Mouse (Mus musculus) liver, postnatal 0 days (tissue): ENCODE results near the gene Upf1. TPM values are rescaled to one million over a fixed set of nuclear protein-coding genes. Genes with fewer than 3 reads are reported as not detected.
A peak's percentile ranks its signal among the peaks of the same experiment; 100 is the strongest.

Source experiments
- ATAC-seq: fragments of 200-750 bp; cut with Nextera tagmentation; 2 replicates; pipeline ENCODE4 v1.8.0; 2017; ENCODE audit warnings: mild to moderate bottlenecking, moderate library complexity
- DNase-seq: peaks from one replicate; pipeline ENCODE4 v3.0.0-alpha.2; 2016
- H3K27ac ChIP-seq: fragments of 300-500 bp; sonication (generic); 2 replicates; pipeline ENCODE4 v1.5.1; 2014; ENCODE audit warnings: antibody characterized with exemption, moderate library complexity, mild to moderate bottlenecking, low read depth
- H3K27me3 ChIP-seq: fragments of 300-500 bp; sonication (generic); 2 replicates; pipeline ENCODE4 v1.6.1; 2014; ENCODE audit warnings: low read length, control low read depth, mixed read lengths; ENCODE audit not compliant: insufficient read depth
- H3K36me3 ChIP-seq: fragments of 300-500 bp; sonication (generic); replicated peaks from 2 replicates; pipeline ENCODE4 v1.6.1; 2014; ENCODE audit warnings: mild to moderate bottlenecking, control low read depth, low read length, moderate library complexity, mixed read lengths; ENCODE audit not compliant: insufficient read depth
- H3K4me1 ChIP-seq: fragments of 300-500 bp; sonication (generic); 2 replicates; pipeline ENCODE4 v1.6.1; 2014; ENCODE audit warnings: antibody characterized with exemption, mild to moderate bottlenecking, control low read depth; ENCODE audit not compliant: insufficient read depth
- H3K4me2 ChIP-seq: fragments of 300-500 bp; sonication (generic); 2 replicates; pipeline ENCODE4 v1.6.1; 2014; ENCODE audit warnings: low read depth, mild to moderate bottlenecking, low read length, moderate library complexity, mixed read lengths
- H3K4me3 ChIP-seq: fragments of 300-500 bp; sonication (generic); 2 replicates; pipeline ENCODE4 v1.5.1; 2014; ENCODE audit warnings: low read depth, low read length
- H3K9ac ChIP-seq: fragments of 300-500 bp; sonication (generic); replicated peaks from 2 replicates; pipeline ENCODE4 v1.6.1; 2014; ENCODE audit warnings: mild to moderate bottlenecking, moderate library complexity
- H3K9me3 ChIP-seq: fragments of 300-500 bp; sonication (generic); 2 replicates; pipeline ENCODE4 v1.6.1; 2016; ENCODE audit warnings: mild to moderate bottlenecking, control low read depth, low read length, mixed read lengths
- CTCF ChIP-seq: sonication (generic); IDR thresholded peaks from 2 replicates; pipeline ENCODE4 v1.5.1; 2016; ENCODE audit warnings: antibody characterized with exemption, low read depth
- EP300 ChIP-seq: IDR thresholded peaks from 2 replicates; pipeline ENCODE4 v1.6.1; 2016; ENCODE audit warnings: antibody characterized with exemption, low read depth, mild to moderate bottlenecking
- WGBS: fragments of 180-500 bp; shearing (Covaris S2); extraction: QIAGEN DNeasy Blood & Tissue Kit; methylation state at CpG from one replicate; pipeline ENCODE4 v1.1.7; 2014; ENCODE audit not compliant: insufficient replicate concordance; 5-methylcytosine and 5-hydroxymethylcytosine counted together
- polyA plus RNA-seq: library from polyadenylated mRNA; unstranded; fragments of >200 nt; fragmentation: Nextera tagmentation; extraction: Ambion mirVana; gene quantifications from 2 replicates; pipeline ENCODE4 v1.2.1, GENCODE M21; 2015

Gene Upf1
- polyA plus RNA-seq, 1 experiment from 2014 or later = 7.1 TPM

DNA sequence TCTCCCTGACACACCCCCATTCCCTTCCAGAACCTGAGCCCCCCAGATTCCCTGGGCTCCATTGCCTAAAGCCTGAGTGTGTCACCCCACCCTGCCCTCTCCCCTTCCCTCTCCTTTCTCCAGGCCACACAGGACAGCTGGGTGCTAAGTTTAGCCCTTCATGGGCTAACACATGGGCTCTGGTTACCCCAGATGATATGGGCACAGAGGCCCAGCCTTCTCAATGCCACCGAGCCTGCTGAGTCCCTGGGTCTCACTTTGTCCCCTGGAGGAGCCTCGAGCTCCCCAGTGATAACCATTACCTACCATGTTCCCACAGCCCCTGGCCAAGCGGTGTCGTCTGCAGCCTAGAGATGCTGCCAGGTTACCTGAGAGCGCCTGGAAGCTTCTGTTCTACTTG is 35.2 kb downstream of the Upf1 start:
- peaks cover 29% of the 10 kb centered on the region for H3K27me3 ChIP-seq
- H3K4me3 ChIP-seq = no peak overlapping the region
- DNase-seq (no peak), ATAC-seq (no peak)
- no peak overlapping the region for H3K27ac ChIP-seq
- H3K4me1 ChIP-seq = peaks cover 11% of the 10 kb centered on the region
- peaks cover 8% of the 10 kb centered on the region; the same call in 1 of the 2 replicates for H3K36me3 ChIP-seq
- H3K9me3 ChIP-seq = no peaks in the 10 kb centered on the region
- no peak overlapping the region for H3K4me2 ChIP-seq
- TF ChIP-seq CTCF (no peak), EP300 (no peak)
- no peak overlapping the region for H3K9ac ChIP-seq
- WGBS = 78% methylated on average over 5 of the region's 5 CpGs

DNA sequence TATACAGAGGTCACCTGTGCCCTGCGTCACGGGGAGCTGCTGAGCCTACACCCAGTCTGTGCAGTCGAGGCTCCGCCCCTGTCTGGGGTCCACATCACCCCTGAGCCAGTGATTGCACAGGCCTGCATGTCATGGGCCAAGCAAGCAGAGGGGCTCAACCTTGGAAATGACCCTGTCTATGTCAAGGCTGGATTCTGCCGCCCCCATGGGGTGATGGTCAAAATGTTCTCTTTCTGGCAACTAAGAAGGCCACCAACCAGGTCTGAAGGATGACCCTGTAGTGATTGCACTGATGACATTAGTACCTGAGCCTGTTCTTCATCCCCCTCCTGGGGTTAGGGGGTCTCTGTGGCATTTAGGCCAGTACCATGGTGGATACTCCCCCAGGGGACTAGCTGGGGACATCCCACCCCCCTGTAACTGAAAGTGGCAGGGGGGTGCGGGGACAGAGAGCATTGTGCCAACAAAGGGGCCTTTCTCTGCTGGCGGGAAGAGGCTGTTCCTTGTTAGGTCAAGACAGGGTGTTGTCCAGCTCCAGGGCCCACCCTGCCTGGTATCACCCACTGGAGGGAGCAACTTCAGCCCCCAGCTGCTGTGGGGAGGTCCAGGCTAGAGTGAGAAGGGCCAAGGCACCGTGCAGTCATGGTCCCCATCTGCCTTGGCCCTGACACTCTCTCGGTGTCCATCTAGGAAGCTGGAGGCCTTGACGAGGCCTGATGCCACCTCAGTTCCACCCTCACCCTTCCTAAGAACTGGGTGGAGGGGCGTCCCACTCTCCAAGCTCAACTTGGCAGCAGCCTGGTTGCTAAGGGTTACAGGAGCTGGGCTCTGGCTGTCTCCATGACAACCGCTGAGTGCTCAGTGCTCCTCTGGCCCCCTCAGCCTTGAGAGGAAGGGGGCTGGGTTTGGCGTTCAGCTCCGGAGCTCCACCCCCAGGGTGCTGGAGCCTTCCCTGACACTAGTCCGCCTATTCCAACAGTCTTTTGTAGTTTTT is 36.3 kb downstream of the Upf1 start:
- DNase-seq (no peak), ATAC-seq (0 out of 2 replicates have a peak, but pooled peaks have one; percentile 2)
- Histone ChIP-seq H3K36me3 (peaks cover 14% of the 10 kb centered on the region; the same call in 1 of the 2 replicates), H3K9ac (no peak overlapping the region), H3K4me2 (no peak overlapping the region), H3K9me3 (no peaks in the 10 kb centered on the region), H3K27ac (no peak overlapping the region), H3K27me3 (peaks cover 29% of the 10 kb centered on the region), H3K4me3 (no peak overlapping the region), H3K4me1 (peaks cover 11% of the 10 kb centered on the region)
- TF ChIP-seq EP300 (no peak), CTCF (no peak)
- 27% methylated on average over 15 of the region's 15 CpGs for WGBS

DNA sequence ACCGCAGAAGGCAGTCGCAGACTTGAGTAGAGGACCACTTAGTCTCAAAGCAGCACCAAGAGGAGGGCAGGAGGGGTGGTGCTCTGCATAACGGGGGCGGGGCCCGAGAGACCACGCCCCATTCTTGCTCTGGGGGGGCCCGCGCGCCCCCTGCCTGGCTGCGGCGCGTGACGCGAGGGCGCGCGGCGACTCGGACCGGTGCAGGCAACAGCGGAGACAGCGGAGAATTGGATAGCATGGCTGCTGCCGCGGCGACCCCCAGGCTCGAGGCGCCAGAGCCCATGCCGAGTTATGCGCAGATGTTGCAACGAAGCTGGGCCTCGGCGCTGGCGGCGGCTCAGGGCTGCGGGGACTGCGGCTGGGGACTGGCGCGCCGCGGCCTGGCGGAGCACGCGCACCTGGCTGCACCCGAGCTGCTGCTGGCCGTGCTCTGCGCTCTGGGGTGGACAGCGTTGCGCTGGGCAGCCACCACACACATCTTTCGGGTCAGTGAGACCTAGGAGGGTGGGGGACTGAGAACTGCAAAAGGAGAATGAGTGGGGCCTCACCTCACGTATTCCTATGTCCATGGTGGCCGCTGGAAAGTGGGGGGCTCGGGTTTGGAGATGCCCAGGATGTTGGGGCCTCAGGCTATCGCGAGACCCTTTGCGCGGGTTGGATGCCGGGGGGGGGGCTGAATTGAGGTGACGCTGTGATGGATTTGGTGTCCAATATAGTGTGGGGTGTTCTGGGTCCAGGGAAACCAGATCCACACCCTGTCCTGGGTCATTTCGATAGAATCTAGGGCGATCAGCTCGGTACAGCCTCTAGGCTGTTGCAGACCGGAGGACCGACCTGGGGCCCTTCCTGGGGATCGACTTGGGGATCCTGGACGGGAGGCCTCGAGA is 37.2 kb downstream of the Upf1 start, which contains the start of gene Cers1:
Cers1 (plus strand) TSS at position 152 of the 887 bp plus-strand sequence.
- Histone ChIP-seq H3K4me2 (peak within 1 kb of the TSS; percentile 79), H3K27ac (no peak within 1 kb of the TSS), H3K4me1 (peaks cover 11% of the 10 kb centered on the region), H3K36me3 (peaks cover 15% of the 10 kb centered on the region; the same call in 1 of the 2 replicates), H3K9ac (no peak within 1 kb of the TSS), H3K27me3 (peaks cover 29% of the 10 kb centered on the region), H3K9me3 (no peaks in the 10 kb centered on the region), H3K4me3 (peak within 1 kb of the TSS; percentile 48)
- TF ChIP-seq CTCF (no peak), EP300 (no peak)
- 5% methylated on average over 65 of the region's 66 CpGs for WGBS
- DNase-seq (peak; percentile 41), ATAC-seq (peak; percentile 49)

DNA sequence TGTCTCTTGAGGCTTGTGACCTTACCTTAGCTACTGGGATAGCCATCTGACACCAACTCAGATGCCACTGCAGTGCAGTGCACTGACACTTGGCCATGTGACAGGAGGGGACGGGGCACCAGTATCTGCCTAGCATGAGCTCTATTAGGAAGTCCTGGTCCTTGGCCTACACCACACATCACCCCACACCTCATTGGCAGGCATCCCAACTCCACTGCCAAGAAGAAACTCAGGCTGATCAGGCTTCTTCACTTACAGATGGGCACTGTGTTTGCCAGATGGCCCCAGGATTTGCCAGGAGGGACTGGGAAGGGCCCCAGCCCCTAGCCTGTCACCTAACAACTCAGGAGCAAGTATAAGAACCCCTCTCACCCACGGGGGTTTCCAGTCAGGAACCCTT is 39.7 kb downstream of the Upf1 start:
- no peak overlapping the region for H3K9ac ChIP-seq

DNA sequence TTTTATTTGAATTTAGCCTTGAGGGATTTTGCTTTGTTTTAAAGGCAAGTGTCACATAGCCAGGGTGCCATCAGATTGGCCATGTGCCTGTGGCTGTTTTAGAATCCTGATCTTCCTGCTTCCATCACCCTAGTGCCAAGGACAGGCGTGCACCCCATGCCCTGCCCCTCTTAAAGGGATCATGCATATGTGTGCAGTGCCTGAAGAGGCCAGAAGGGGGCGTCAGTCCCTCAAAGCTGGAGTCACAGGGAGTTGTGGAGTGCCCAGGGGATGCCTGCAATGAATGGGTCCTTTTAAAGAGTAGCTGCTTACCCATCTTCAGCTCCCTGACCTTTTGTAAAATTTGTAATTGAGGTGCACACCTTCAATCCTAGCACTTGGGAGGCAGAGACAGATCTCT is 43.8 kb downstream of the Upf1 start:
- Histone ChIP-seq H3K9me3 (no peaks in the 10 kb centered on the region), H3K4me3 (no peak overlapping the region), H3K36me3 (peaks cover 70% of the 10 kb centered on the region), H3K27me3 (no peaks in the 10 kb centered on the region), H3K4me2 (no peak overlapping the region), H3K27ac (no peak overlapping the region), H3K4me1 (no peaks in the 10 kb centered on the region), H3K9ac (no peak overlapping the region)
- DNase-seq (peak; percentile 60), ATAC-seq (peak; percentile 53; the same call in 1 of the 2 replicates)
- TF ChIP-seq CTCF (peak; percentile 78), EP300 (no peak)
- 36% methylated on average over 2 of the region's 2 CpGs for WGBS

More for the DNA sequence above, 39.7 kb downstream of the Upf1 start:
- no peak overlapping the region for H3K4me2 ChIP-seq
- WGBS = 75% methylated on average over 2 of the region's 2 CpGs
- no peak overlapping the region for H3K4me3 ChIP-seq
- H3K36me3 ChIP-seq = peaks cover 32% of the 10 kb centered on the region
- no peak for ATAC-seq
- H3K27ac ChIP-seq = no peak overlapping the region
- TF ChIP-seq CTCF (no peak), EP300 (no peak)
- no peaks in the 10 kb centered on the region for H3K9me3 ChIP-seq
- peaks cover 29% of the 10 kb centered on the region for H3K27me3 ChIP-seq
- DNase-seq = no peak
- H3K4me1 ChIP-seq = peaks cover 11% of the 10 kb centered on the region
